Comparison of ENCODE assay signal across 8 mouse cellular contexts in the genomic region with DNA sequence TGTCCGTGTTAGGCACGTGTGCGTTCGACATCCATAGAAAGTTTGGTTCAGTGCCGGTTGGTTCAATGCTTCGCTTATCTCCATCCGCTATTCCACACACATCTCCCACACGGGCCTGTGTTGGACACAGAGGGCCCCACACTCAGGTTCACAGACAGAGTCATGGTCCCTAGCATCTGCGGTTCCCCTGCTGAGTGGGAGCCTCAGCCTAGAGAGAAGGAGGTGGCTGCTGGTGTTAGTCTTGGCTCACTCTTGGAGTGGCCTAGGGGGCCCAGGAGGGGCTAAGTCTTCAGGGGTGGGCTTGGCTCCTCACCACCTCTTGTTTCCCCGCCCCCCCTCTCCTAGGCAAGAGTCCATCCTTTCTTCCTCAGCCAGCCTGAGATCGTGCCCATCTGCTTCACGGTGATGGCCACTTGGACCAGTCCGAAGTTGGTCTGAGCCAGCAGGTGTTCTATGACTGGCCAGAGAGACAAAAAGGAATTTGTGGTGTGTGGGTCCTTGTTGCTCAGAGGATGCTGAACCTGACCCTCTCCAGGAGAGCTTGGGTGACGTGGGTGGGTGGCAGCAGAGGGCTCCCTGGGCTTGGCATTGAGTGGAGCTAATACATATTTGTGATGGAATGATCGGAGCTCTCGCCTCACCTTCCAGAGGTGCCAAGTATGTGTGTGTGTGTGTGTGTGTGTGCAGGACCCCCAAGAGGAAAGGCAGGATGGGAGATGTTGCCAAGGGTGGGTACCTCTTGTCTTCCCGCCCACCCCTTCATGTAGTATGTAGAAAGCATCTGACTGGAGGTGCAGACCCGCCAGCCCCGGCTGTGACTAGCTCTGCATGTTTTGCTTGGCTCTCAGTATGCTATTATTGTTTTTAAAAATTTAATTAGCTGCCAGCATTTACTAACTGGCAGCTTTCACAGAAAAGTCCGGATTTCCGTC. TPM values are rescaled to one million over a fixed set of nuclear protein-coding genes. Genes with fewer than 3 reads are reported as not detected.
DNase-seq lines count a peak whose midpoint lies in the region; ATAC-seq and TF ChIP-seq lines count a peak whose summit lies in the region.

No protein-coding gene starts in this region.

- ATAC-seq in lung, embryonic 15.5 days (ENCODE audit: borderline replicate concordance, extremely low read depth, low FRiP score, low TSS enrichment): no peak
- ATAC-seq in forebrain, embryonic 11.5 days (replicated peaks; ENCODE audit: low FRiP score): no peak; the same call in 1 of the 2 replicates

- peak overlapping the region; percentile 56; the same call in 1 of the 2 replicates for H3K4me2 ChIP-seq in lung, embryonic 15.5 days
- H3K4me2 ChIP-seq in forebrain, embryonic 11.5 days (ENCODE audit: low read depth, low read length, severe bottlenecking): peak overlapping the region; percentile 49; the same call in 1 of the 2 replicates

- peaks cover 12% of the 10 kb centered on the region for H3K4me1 ChIP-seq in lung, embryonic 15.5 days
- H3K4me1 ChIP-seq in lung, adult 2 months (ENCODE audit: control insufficient read depth, insufficient read depth, low read length): no peaks in the 10 kb centered on the region; the same call in 1 of the 2 replicates
- H3K4me1 ChIP-seq in forebrain, embryonic 11.5 days (replicated peaks; ENCODE audit: control insufficient read depth, insufficient read depth, low read length): peaks cover 3% of the 10 kb centered on the region; the same call in 1 of the 2 replicates
- H3K4me1 ChIP-seq in limb, embryonic 10.5 days: peaks cover 86% of the 10 kb centered on the region
- H3K4me1 ChIP-seq in olfactory bulb, adult 2 months (ENCODE audit: control insufficient read depth, insufficient read depth, low read length): peaks cover 22% of the 10 kb centered on the region

- DNase-seq in lung, adult 2 months: no peak
- DNase-seq in forebrain, embryonic 11.5 days (ENCODE audit: low spot score): no peak
- no peak for DNase-seq in limb, embryonic 10.5 days (ENCODE audit: low spot score)
- no peak for DNase-seq in ovary, postnatal 14 days (ENCODE audit: low spot score)
- DNase-seq in layer of hippocampus, postnatal 14 days (ENCODE audit: low spot score in 2 of 2): no peak
- DNase-seq in urinary bladder, adult 2 months (ENCODE audit: low spot score): no peak

- 52% methylated on average over 21 of the region's 21 CpGs for WGBS in lung, embryonic 15.5 days
- 51% methylated on average over 21 of the region's 21 CpGs for WGBS in lung, adult 2 months
- 63% methylated on average over 21 of the region's 21 CpGs for WGBS in forebrain, embryonic 11.5 days
- WGBS in limb, embryonic 10.5 days: 65% methylated on average over 21 of the region's 21 CpGs
- 47% methylated on average over 21 of the region's 21 CpGs for WGBS in olfactory bulb, adult 2 months

- peaks cover 27% of the 10 kb centered on the region for H3K27me3 ChIP-seq in lung, embryonic 15.5 days
- no peaks in the 10 kb centered on the region; the same call in 1 of the 2 replicates for H3K27me3 ChIP-seq in forebrain, embryonic 11.5 days (ENCODE audit: control insufficient read depth, insufficient read depth, low read length)
- H3K27me3 ChIP-seq in limb, embryonic 10.5 days (ENCODE audit: low read depth, poor library complexity, severe bottlenecking): peaks cover 20% of the 10 kb centered on the region

- peak overlapping the region; percentile 29 for H3K4me3 ChIP-seq in lung, embryonic 15.5 days
- H3K4me3 ChIP-seq in lung, adult 2 months (replicated peaks; ENCODE audit: extremely low read depth, low read depth, low read length): no peak overlapping the region
- H3K4me3 ChIP-seq in forebrain, embryonic 11.5 days (ENCODE audit: low read depth, low read length): peak overlapping the region; percentile 28
- peak overlapping the region; percentile 61 for H3K4me3 ChIP-seq in limb, embryonic 10.5 days
- peak overlapping the region; percentile 33 for H3K4me3 ChIP-seq in olfactory bulb, adult 2 months (ENCODE audit: insufficient read depth, low read depth, low read length)

- H3K9ac ChIP-seq in lung, embryonic 15.5 days: no peak overlapping the region
- peak overlapping the region; percentile 39 for H3K9ac ChIP-seq in forebrain, embryonic 11.5 days (ENCODE audit: low read length)

- no peak for TF ChIP-seq POLR2A in lung, adult 2 months (IDR thresholded peaks at IDR 0.05; ENCODE audit: borderline replicate concordance, extremely low read depth, low read depth, low read length)
- no peak for TF ChIP-seq POLR2A in olfactory bulb, adult 2 months (IDR thresholded peaks at IDR 0.05; ENCODE audit: insufficient read depth, low read depth, low read length)

- no peak for TF ChIP-seq CTCF in lung, adult 2 months (IDR thresholded peaks at IDR 0.05; ENCODE audit: insufficient read depth, low read length)
- no peak for TF ChIP-seq CTCF in olfactory bulb, adult 2 months (IDR thresholded peaks at IDR 0.05; ENCODE audit: insufficient read depth, low read depth, low read length)

- H3K36me3 ChIP-seq in lung, embryonic 15.5 days: no peaks in the 10 kb centered on the region
- no peaks in the 10 kb centered on the region for H3K36me3 ChIP-seq in forebrain, embryonic 11.5 days (ENCODE audit: control insufficient read depth, insufficient read depth, low read length)
- peaks cover 14% of the 10 kb centered on the region; the same call in 1 of the 2 replicates for H3K36me3 ChIP-seq in limb, embryonic 10.5 days

- H3K9me3 ChIP-seq in lung, embryonic 15.5 days: no peaks in the 10 kb centered on the region
- no peaks in the 10 kb centered on the region for H3K9me3 ChIP-seq in forebrain, embryonic 11.5 days (ENCODE audit: control insufficient read depth, low read length)
- H3K9me3 ChIP-seq in limb, embryonic 10.5 days (replicated peaks): no peaks in the 10 kb centered on the region

- no peak overlapping the region for H3K27ac ChIP-seq in lung, embryonic 15.5 days
- H3K27ac ChIP-seq in forebrain, embryonic 11.5 days (ENCODE audit: low read depth, low read length): no peak overlapping the region
- peak overlapping the region; percentile 87 for H3K27ac ChIP-seq in limb, embryonic 10.5 days
- no peak overlapping the region for H3K27ac ChIP-seq in olfactory bulb, adult 2 months (ENCODE audit: insufficient read depth, low read depth, low read length)

RNA-seq across cellular contexts. Expression of a gene that starts 1.3 kb away (rescaled TPM):
- 53.0 and 65.0 TPM in 2 replicates for polyA plus RNA-seq in lung, embryonic 15.5 days (2015; fragmentation: Nextera tagmentation; extraction: Ambion mirVana)
- polyA plus RNA-seq in lung, adult 2 months (2012; rRNA removed): 63.0 and 88.3 TPM in 2 replicates
- polyA plus RNA-seq in forebrain, embryonic 11.5 days (2014; fragmentation: Nextera tagmentation; extraction: Ambion mirVana): 38.9 and 42.4 TPM in 2 replicates
- polyA plus RNA-seq in limb, embryonic 10.5 days (2016; fragmentation: Nextera tagmentation; extraction: Ambion mirVana): 61.9 and 101 TPM in 2 replicates
- not detected in 2 replicates for polyA plus RNA-seq in olfactory bulb, adult 2 months (2012; ENCODE audit: insufficient read depth, insufficient read length, low replicate concordance, missing spikeins)
- 10 to 100 TPM; 11.4 to 13.1 TPM for total RNA-seq in layer of hippocampus, postnatal 14 days (2021)
- polyA plus RNA-seq in urinary bladder, adult 2 months (2012; rRNA removed): 60.4 and 68.7 TPM in 2 replicates

RNA-seq across cellular contexts. Expression of a gene that starts 57.1 kb away (rescaled TPM):
- polyA plus RNA-seq in lung, embryonic 15.5 days (2015; fragmentation: Nextera tagmentation; extraction: Ambion mirVana): 7.5 and 8.2 TPM in 2 replicates
- polyA plus RNA-seq in lung, adult 2 months (2012; rRNA removed): 18.4 and 18.7 TPM in 2 replicates
- polyA plus RNA-seq in forebrain, embryonic 11.5 days (2014; fragmentation: Nextera tagmentation; extraction: Ambion mirVana): 12.5 and 14.5 TPM in 2 replicates
- polyA plus RNA-seq in limb, embryonic 10.5 days (2016; fragmentation: Nextera tagmentation; extraction: Ambion mirVana): 10.0 and 12.8 TPM in 2 replicates
- polyA plus RNA-seq in olfactory bulb, adult 2 months (2012; ENCODE audit: insufficient read depth, insufficient read length, low replicate concordance, missing spikeins): not detected in 2 replicates
- total RNA-seq in layer of hippocampus, postnatal 14 days (2021): 100 to 1,000 TPM; 112 to 113 TPM
- 24.2 and 26.6 TPM in 2 replicates for polyA plus RNA-seq in urinary bladder, adult 2 months (2012; rRNA removed)
